Mouse (Mus musculus) heart, postnatal 36 days (tissue): Measurements from ENCODE around the gene Tdp2. TPM values are rescaled to one million over a fixed set of nuclear protein-coding genes. Genes with fewer than 3 reads are reported as not detected.

Experiments used
- DNase-seq, 2 experiments: peaks; one replicate each; pipeline ENCODE4 v3.0.0; 2021 to 2022
- intact Hi-C: fragments of 180-260 bp; cut with DNase I; formaldehyde crosslinking; loops from one replicate; pipeline ENCODE4 v1.15.1; 2025
- total RNA-seq, 2 experiments: library from RNA; stranded (reverse); gene quantifications; 2 replicates each; pipeline ENCODE4 v1.2.3; 2021

Tdp2 gene
- total RNA-seq, 2 experiments from 2014 or later, result 14.6 to 17.0 TPM

- intact Hi-C loops, result no loop called here
- DNase-seq, result no peak
Measured at GRCm38 (mm10) chr13:24867789-24868188, 36.3 kb downstream of the Tdp2 start.

GRCm38 (mm10) chr13:24868233-24868632 is 36.8 kb downstream of the Tdp2 start:
- intact Hi-C loops, result no loop called here
- DNase-seq, result no peak

- intact Hi-C loops, result loop anchor here (5.0 kb wide), 1 partner anchor 43 kb away; no protein-coding TSS in a partner anchor
- no peak for DNase-seq
Measured at GRCm38 (mm10) chr13:24879359-24880040, 48.0 kb downstream of the Tdp2 start.

- no peak for DNase-seq
- intact Hi-C loops, result loop anchor here (5.0 kb wide), 1 partner anchor 42 kb away; no protein-coding TSS in a partner anchor
Measured at GRCm38 (mm10) chr13:24880208-24880607, 48.7 kb downstream of the Tdp2 start.

GRCm38 (mm10) chr13:24880704-24881103 is 49.2 kb downstream of the Tdp2 start:
- intact Hi-C loops, result loop anchor here (5.0 kb wide), 1 partner anchor 42 kb away; no protein-coding TSS in a partner anchor
- DNase-seq, result no peak

GRCm38 (mm10) chr13:24882411-24882810 is 50.9 kb downstream of the Tdp2 start:
- peak in 1 of 2 experiments; percentile 10 for DNase-seq
- intact Hi-C loops, result loop anchor here (5.0 kb wide), 1 partner anchor 40 kb away; no protein-coding TSS in a partner anchor

- no peak for DNase-seq
- intact Hi-C loops, result no loop called here
Measured at GRCm38 (mm10) chr13:24889554-24889953, 58.1 kb downstream of the Tdp2 start.

Other genes with a start within 250 kb of the Tdp2 start
- 1 to 10 TPM; 5.7 to 5.9 TPM for gene Ripor2, start 249.5 kb upstream of the Tdp2 start, total RNA-seq
- gene Armh2, start 90.4 kb upstream of the Tdp2 start, total RNA-seq, result not detected
- gene Gmnn, start 69.8 kb upstream of the Tdp2 start, total RNA-seq, result 10 to 100 TPM; 48.5 to 52.9 TPM
- gene BC005537, start 30.0 kb upstream of the Tdp2 start, total RNA-seq, result 100 to 1,000 TPM; 136 to 147 TPM
- gene Acot13, start 139 bp upstream of the Tdp2 start, total RNA-seq, result 100 to 1,000 TPM; 418 to 460 TPM
- not detected for gene D130043K22Rik, start 13.5 kb downstream of the Tdp2 start, total RNA-seq
- gene Aldh5a1, start 106.0 kb downstream of the Tdp2 start, total RNA-seq, result 10 to 100 TPM; 23.4 to 26.5 TPM
- gene Gpld1, start 111.5 kb downstream of the Tdp2 start, total RNA-seq, result 1 to 10 TPM; 1.4 to 2.5 TPM
- 10 to 100 TPM; 45.8 to 49.0 TPM for gene Mrs2, start 188.7 kb downstream of the Tdp2 start, total RNA-seq
- gene Dcdc2a, start 224.3 kb downstream of the Tdp2 start, total RNA-seq, result not detected